Mouse (Mus musculus) hindbrain, embryonic 14.5 days (tissue): ENCODE measurements around the gene Fgf15. TPM values are rescaled to one million over a fixed set of nuclear protein-coding genes. Genes with fewer than 3 reads are reported as not detected.
A peak's percentile ranks its signal among the peaks of the same experiment; 100 is the strongest.

Source experiments
- ATAC-seq: fragments of 200-750 bp; cut with Nextera tagmentation; 2 replicates; pipeline ENCODE4 v1.8.0; 2017; ENCODE audit warnings: moderate number of reproducible peaks, mild to moderate bottlenecking, moderate TSS enrichment, moderate library complexity; ENCODE audit not compliant: low FRiP score
- DNase-seq: peaks from one replicate; pipeline ENCODE4 v3.0.0-alpha.2; 2015; ENCODE audit warnings: low spot score
- H3K27ac ChIP-seq: fragments of 300-500 bp; sonication (generic); 2 replicates; pipeline ENCODE4 v1.5.1; 2014; ENCODE audit warnings: mild to moderate bottlenecking, moderate library complexity
- H3K27me3 ChIP-seq: fragments of 300-500 bp; sonication (generic); 2 replicates; pipeline ENCODE4 v1.6.1; 2014; ENCODE audit warnings: mild to moderate bottlenecking, low read length, mixed read lengths; ENCODE audit not compliant: control insufficient read depth, insufficient read depth
- H3K36me3 ChIP-seq: fragments of 300-500 bp; sonication (generic); replicated peaks from 2 replicates; pipeline ENCODE4 v1.6.1; 2014; ENCODE audit not compliant: control insufficient read depth, insufficient read depth
- H3K4me1 ChIP-seq: fragments of 300-500 bp; sonication (generic); replicated peaks from 2 replicates; pipeline ENCODE4 v1.6.1; 2014; ENCODE audit warnings: antibody characterized with exemption, low read length, mixed read lengths; ENCODE audit not compliant: control insufficient read depth, insufficient read depth
- H3K4me2 ChIP-seq: fragments of 300-500 bp; sonication (generic); replicated peaks from 2 replicates; pipeline ENCODE4 v1.6.1; 2014; ENCODE audit warnings: mild to moderate bottlenecking, moderate library complexity
- H3K4me3 ChIP-seq: fragments of 300-500 bp; sonication (generic); replicated peaks from 2 replicates; pipeline ENCODE4 v1.5.1; 2014; ENCODE audit warnings: mild to moderate bottlenecking, low read length
- H3K9ac ChIP-seq: fragments of 300-500 bp; sonication (generic); 2 replicates; pipeline ENCODE4 v1.6.1; 2014
- H3K9me3 ChIP-seq: fragments of 300-500 bp; sonication (generic); 2 replicates; pipeline ENCODE4 v1.6.1; 2016; ENCODE audit warnings: low read length; ENCODE audit not compliant: control insufficient read depth
- WGBS: fragments of 180-500 bp; shearing (Covaris S2); extraction: QIAGEN DNeasy Blood & Tissue Kit; methylation state at CpG from one replicate; pipeline ENCODE4 v1.1.7; 2014; 5-methylcytosine and 5-hydroxymethylcytosine counted together
- polyA plus RNA-seq: library from polyadenylated mRNA; unstranded; fragments of >200 nt; fragmentation: Nextera tagmentation; extraction: Ambion mirVana; gene quantifications from 2 replicates; pipeline ENCODE4 v1.2.1, GENCODE M21; 2014

Gene Fgf15
- polyA plus RNA-seq, 1 experiment from 2014 or later, result 13.7 TPM

DNA sequence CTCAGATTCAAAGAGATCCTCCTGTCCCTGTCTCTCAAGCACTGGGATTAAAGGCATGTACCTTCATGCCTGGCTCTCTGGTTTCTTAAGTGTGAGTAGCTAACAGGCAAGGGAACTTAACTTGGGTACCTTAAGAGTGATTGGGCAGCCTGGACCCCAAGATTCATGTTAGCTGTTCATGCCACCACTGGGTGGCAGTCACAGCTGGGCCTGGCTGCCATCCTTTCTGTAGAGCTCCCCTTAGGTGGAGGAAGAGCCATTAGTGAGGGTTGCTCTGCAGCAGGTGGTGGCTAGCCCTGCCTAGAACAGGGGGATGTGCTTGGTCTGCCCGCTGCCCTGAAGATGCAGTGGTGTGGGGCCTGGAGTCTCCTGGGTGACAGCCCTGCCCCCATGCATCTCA lies 22.5 kb downstream of the Fgf15 start:
- H3K27me3 ChIP-seq, result no peaks in the 10 kb centered on the region
- H3K9me3 ChIP-seq, result no peaks in the 10 kb centered on the region
- 81% methylated on average over 1 of the region's 1 CpGs for WGBS
- H3K4me3 ChIP-seq, result no peak overlapping the region
- no peak overlapping the region for H3K9ac ChIP-seq
- no peak overlapping the region for H3K4me2 ChIP-seq
- H3K27ac ChIP-seq, result no peak overlapping the region
- no peak for ATAC-seq
- DNase-seq, result no peak
- H3K4me1 ChIP-seq, result peaks cover 11% of the 10 kb centered on the region
- H3K36me3 ChIP-seq, result peaks cover 60% of the 10 kb centered on the region

DNA sequence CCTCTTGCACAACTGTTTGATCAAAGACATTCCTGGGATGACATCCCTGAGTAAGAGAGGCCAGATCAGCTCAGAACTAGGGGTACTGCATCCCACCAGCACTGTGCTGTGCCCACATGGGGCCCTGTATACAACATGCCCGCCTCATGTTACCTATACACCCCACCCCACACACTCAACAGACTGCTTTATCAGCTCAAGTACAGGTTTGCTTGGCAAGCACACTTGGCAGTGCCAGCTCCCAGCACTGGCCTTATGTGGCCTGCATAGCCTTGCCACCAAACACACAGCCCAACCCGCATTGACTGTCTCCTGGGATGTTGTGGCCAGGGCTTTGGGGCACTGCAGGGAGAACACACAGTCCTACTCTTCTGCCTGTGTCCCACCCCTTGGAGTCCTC lies 31.3 kb downstream of the Fgf15 start:
- Histone ChIP-seq H3K36me3 (peaks cover 22% of the 10 kb centered on the region), H3K4me1 (no peaks in the 10 kb centered on the region), H3K4me3 (no peak overlapping the region), H3K9ac (no peak overlapping the region), H3K9me3 (no peaks in the 10 kb centered on the region), H3K27me3 (no peaks in the 10 kb centered on the region), H3K27ac (no peak overlapping the region), H3K4me2 (no peak overlapping the region)
- DNase-seq (no peak), ATAC-seq (0 out of 2 replicates have a peak, but pooled peaks have one; percentile 28)
- 82% methylated on average over 2 of the region's 2 CpGs for WGBS

DNA sequence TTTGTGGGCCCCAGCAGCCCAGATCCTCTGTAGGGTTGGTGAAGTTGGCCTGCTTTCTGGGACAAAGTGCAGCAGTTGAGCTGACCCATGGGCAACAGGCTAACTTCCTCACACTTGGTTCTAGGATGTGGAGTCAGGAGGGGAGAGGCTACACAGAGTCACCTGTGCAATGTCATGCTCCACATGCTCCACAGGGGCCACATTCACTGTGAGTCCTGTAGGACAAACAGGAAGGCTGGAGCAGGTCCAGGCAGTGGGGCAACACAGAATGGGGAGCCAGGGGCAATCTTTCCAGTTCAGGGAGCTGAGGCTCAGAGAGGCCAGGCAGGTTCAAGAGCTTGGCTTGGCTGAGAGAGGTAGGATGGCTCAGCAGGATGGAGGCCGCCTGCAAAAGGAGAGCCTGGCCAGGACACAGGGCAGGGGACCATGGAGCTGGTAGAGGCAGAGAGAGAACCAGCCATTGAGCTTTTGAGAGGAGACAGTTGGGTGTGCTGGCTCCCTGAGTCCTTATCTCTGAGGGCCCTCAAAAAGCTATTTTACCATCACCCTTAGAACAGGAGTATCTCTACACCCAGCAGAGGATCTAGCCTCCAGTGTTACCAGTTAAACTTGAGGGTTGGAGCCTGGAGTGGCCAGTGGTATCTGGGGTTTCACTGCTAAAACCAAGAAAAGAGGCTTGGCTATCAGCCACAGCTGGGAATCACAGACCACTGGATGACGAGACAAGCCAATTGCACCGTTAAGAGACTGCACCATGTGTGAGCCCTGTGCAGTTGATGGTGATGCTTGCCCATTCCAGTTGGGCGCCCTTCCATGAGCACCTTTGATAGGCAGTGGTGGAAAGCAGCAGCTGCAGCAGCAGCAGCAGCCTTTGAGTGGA lies 31.9 kb downstream of the Fgf15 start:
- Histone ChIP-seq H3K27ac (no peak overlapping the region), H3K27me3 (no peaks in the 10 kb centered on the region), H3K9me3 (no peaks in the 10 kb centered on the region), H3K9ac (no peak overlapping the region), H3K4me1 (no peaks in the 10 kb centered on the region), H3K36me3 (peaks cover 26% of the 10 kb centered on the region), H3K4me3 (no peak overlapping the region), H3K4me2 (no peak overlapping the region)
- DNase-seq, result no peak
- ATAC-seq, result no peak
- WGBS, result 72% methylated on average over 4 of the region's 4 CpGs

DNA sequence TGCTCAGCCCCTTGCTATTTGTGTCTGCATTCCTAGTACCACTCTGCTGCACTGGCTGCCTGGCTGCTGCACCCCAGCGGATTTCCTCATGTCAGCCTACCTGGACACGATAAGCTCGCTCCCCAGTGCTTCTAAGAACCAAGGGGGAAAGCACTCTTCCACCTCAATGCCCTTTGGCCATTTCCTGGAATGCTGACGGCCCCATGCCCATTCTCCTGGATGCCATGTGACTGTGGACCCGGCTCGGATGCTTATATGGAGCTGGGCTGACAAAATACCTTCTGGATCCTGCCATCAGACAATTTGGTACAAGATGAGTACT lies 32.5 kb downstream of the Fgf15 start:
- H3K4me1 ChIP-seq, result no peaks in the 10 kb centered on the region
- H3K27me3 ChIP-seq, result no peaks in the 10 kb centered on the region
- 79% methylated on average over 6 of the region's 6 CpGs for WGBS
- no peak for DNase-seq
- no peak overlapping the region for H3K27ac ChIP-seq
- ATAC-seq, result no peak
- H3K9me3 ChIP-seq, result no peaks in the 10 kb centered on the region
- peaks cover 22% of the 10 kb centered on the region for H3K36me3 ChIP-seq
- H3K4me3 ChIP-seq, result no peak overlapping the region
- H3K9ac ChIP-seq, result no peak overlapping the region
- no peak overlapping the region for H3K4me2 ChIP-seq

DNA sequence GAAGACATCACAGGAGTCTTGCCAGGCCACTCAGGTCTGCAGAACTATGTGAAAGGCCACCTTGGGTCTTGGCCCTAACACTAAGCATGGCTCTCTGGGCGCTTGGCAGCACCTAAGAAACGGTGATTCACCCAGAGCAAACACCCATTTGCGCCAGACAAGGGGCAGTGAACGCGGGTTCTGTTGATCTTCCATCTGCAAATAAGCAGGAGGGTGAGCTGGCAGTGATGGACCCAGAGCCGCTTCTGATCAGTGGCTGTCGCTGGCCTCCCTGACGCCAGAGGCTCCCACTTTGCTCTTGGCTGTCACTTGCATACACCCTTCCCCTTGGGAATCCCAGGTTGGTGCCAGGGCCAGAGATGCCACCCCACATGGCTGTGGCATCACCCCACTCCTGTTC lies 33.2 kb downstream of the Fgf15 start:
- Histone ChIP-seq H3K27me3 (no peaks in the 10 kb centered on the region), H3K9me3 (no peaks in the 10 kb centered on the region), H3K27ac (no peak overlapping the region), H3K4me1 (no peaks in the 10 kb centered on the region), H3K9ac (no peak overlapping the region), H3K4me3 (no peak overlapping the region), H3K36me3 (peaks cover 16% of the 10 kb centered on the region), H3K4me2 (no peak overlapping the region)
- ATAC-seq (no peak), DNase-seq (no peak)
- WGBS, result 77% methylated on average over 8 of the region's 8 CpGs

DNA sequence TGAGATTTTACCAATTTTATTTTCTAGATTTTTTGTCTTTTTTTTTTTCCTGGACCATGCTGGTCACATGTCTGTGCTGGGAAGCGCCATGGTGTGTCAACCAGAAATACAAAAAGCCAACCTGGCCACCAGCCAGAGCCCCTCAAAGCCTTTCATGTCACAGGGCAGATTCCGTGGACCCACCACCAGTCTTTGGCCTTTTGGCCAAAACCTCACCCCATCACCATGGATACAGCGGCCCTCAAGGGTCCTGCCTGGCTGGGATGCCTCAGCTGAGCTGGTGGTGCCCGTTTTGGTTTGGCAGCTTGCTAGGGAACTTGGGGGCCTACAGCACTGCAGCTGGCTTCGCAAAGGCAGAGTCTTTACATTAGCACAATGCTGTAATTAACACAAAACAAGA lies 33.6 kb downstream of the Fgf15 start:
- H3K36me3 ChIP-seq, result peaks cover 12% of the 10 kb centered on the region; the same call in 1 of the 2 replicates
- no peak overlapping the region for H3K4me3 ChIP-seq
- no peaks in the 10 kb centered on the region for H3K27me3 ChIP-seq
- no peak overlapping the region for H3K27ac ChIP-seq
- no peak overlapping the region for H3K4me2 ChIP-seq
- DNase-seq, result no peak
- WGBS, result 38% methylated on average over 5 of the region's 5 CpGs
- no peaks in the 10 kb centered on the region for H3K4me1 ChIP-seq
- ATAC-seq, result no peak
- H3K9ac ChIP-seq, result no peak overlapping the region
- H3K9me3 ChIP-seq, result no peaks in the 10 kb centered on the region

DNA sequence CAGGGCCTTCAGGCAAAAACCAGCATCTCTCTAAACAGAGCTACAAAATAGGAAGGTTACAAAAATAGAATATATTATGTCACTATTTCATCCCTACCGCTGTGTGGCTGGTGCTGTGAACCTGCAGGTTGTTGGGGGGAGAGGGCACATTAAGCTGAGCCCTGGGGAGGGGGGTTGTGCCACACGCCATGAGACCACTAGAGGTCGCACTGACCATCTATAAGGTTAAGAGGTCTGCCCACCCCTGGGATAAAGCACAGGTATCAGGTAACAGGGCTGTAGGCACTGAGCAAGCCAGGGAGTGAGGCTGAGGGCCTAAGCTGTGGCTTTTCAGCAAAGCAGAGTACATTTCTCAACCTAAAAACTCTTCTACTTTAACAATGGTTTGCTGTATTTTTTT lies 35.4 kb downstream of the Fgf15 start:
- DNase-seq (no peak), ATAC-seq (no peak)
- H3K9ac ChIP-seq, result no peak overlapping the region

DNA sequence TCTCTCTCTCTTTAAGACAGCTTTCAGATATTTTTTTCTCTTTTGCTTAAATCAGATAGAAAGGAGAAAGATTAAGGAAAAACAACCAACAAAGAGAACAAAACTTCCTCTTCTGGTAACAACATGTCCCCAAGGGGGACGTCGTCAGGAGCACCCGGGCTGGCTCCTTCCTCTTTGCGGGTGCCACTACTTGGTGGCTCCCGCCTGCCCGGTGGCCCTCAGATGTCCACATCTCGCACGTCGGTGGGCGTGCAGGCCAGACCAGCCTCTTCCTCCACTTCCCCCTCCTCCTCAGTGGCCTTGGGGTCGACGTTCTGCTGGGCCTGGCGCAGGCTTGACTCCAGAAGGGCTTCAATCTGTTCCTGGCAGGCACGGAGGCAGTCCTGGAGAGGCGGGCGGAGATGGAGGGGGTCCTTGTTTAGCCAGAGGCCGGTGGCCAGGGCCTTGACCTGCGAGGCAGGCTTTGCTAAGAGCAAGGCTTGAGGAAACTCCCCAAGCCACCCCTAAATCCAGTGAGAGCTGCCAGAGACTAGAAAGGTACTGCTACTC lies 36.1 kb downstream of the Fgf15 start:
- Histone ChIP-seq H3K36me3 (peaks cover 4% of the 10 kb centered on the region; the same call in 1 of the 2 replicates), H3K9me3 (no peaks in the 10 kb centered on the region), H3K27ac (no peak overlapping the region), H3K27me3 (no peaks in the 10 kb centered on the region), H3K4me2 (no peak overlapping the region), H3K9ac (no peak overlapping the region), H3K4me1 (peaks cover 6% of the 10 kb centered on the region; the same call in 1 of the 2 replicates), H3K4me3 (no peak overlapping the region)
- ATAC-seq (no peak), DNase-seq (no peak)
- WGBS, result 74% methylated on average over 18 of the region's 18 CpGs

More for the DNA sequence above, 35.4 kb downstream of the Fgf15 start:
- no peaks in the 10 kb centered on the region for H3K27me3 ChIP-seq
- H3K4me2 ChIP-seq, result no peak overlapping the region
- no peaks in the 10 kb centered on the region for H3K9me3 ChIP-seq
- H3K4me3 ChIP-seq, result no peak overlapping the region
- H3K27ac ChIP-seq, result no peak overlapping the region
- peaks cover 6% of the 10 kb centered on the region; the same call in 1 of the 2 replicates for H3K4me1 ChIP-seq
- 23% methylated on average over 3 of the region's 3 CpGs for WGBS
- H3K36me3 ChIP-seq, result peaks cover 5% of the 10 kb centered on the region; the same call in 1 of the 2 replicates

DNA sequence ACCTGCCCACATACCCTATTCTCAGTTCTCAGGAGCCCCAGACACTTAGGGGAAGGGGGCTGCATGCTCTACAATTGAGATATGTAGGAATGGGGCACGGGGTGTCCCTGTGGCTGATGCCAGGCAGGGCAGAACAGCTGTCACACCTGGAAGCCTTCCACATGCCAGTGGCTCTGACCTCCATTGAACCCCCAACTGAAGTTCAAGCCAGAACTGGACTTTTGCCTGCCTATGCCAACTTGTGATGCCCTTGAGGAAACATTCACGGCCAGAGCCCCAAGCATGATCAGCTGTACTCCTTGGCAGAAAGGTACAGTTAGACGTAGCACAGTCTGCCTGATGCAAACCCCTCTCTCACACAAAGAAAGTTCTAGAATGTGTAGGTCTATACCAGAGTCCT lies 37.0 kb downstream of the Fgf15 start:
- Histone ChIP-seq H3K27me3 (peaks cover 7% of the 10 kb centered on the region; the same call in 1 of the 2 replicates), H3K4me3 (no peak overlapping the region), H3K9ac (no peak overlapping the region), H3K4me2 (no peak overlapping the region), H3K27ac (no peak overlapping the region), H3K36me3 (peaks cover 4% of the 10 kb centered on the region; the same call in 1 of the 2 replicates), H3K9me3 (no peaks in the 10 kb centered on the region), H3K4me1 (peaks cover 12% of the 10 kb centered on the region)
- DNase-seq (no peak), ATAC-seq (no peak)
- WGBS, result 91% methylated on average over 3 of the region's 3 CpGs
